Mouse (Mus musculus) liver, embryonic 13.5 days (tissue): ENCODE measurements around the gene Isx. TPM values are rescaled to one million over a fixed set of nuclear protein-coding genes. Genes with fewer than 3 reads are reported as not detected.

ENCODE experiments used
- ATAC-seq: fragments of 200-750 bp; cut with Nextera tagmentation; 2 replicates; pipeline ENCODE4 v1.8.0; 2017; ENCODE audit warnings: low read depth, mild to moderate bottlenecking, moderate number of reproducible peaks, moderate library complexity
- DNase-seq: peaks from one replicate; pipeline ENCODE4 v3.0.0; 2022
- H3K27ac ChIP-seq: fragments of 300-500 bp; sonication (generic); 2 replicates; pipeline ENCODE4 v1.5.1; 2015; ENCODE audit warnings: moderate library complexity, mild to moderate bottlenecking, inconsistent platforms
- H3K27me3 ChIP-seq: fragments of 300-500 bp; sonication (generic); 2 replicates; pipeline ENCODE4 v1.6.1; 2015; ENCODE audit warnings: mild to moderate bottlenecking, inconsistent platforms
- H3K36me3 ChIP-seq: fragments of 300-500 bp; sonication (generic); 2 replicates; pipeline ENCODE4 v1.6.1; 2015; ENCODE audit warnings: mild to moderate bottlenecking, inconsistent platforms
- H3K4me1 ChIP-seq: fragments of 300-500 bp; sonication (generic); replicated peaks from 2 replicates; pipeline ENCODE4 v1.6.1; 2015; ENCODE audit warnings: inconsistent platforms
- H3K4me2 ChIP-seq: fragments of 300-500 bp; sonication (generic); 2 replicates; pipeline ENCODE4 v1.6.1; 2015; ENCODE audit warnings: inconsistent platforms, mild to moderate bottlenecking, moderate library complexity
- H3K4me3 ChIP-seq: fragments of 300-500 bp; sonication (generic); replicated peaks from 2 replicates; pipeline ENCODE4 v1.5.1; 2015; ENCODE audit warnings: mild to moderate bottlenecking, inconsistent platforms
- H3K9ac ChIP-seq: fragments of 300-500 bp; sonication (generic); 2 replicates; pipeline ENCODE4 v1.6.1; 2015; ENCODE audit warnings: mild to moderate bottlenecking, inconsistent platforms
- H3K9me3 ChIP-seq: fragments of 300-500 bp; sonication (generic); replicated peaks from 2 replicates; pipeline ENCODE4 v1.6.1; 2016; ENCODE audit warnings: inconsistent platforms
- WGBS: fragments of 180-500 bp; shearing (Covaris S2); methylation state at CpG from one replicate; pipeline ENCODE4 v1.1.7; 2015; ENCODE audit not compliant: insufficient replicate concordance; 5-methylcytosine and 5-hydroxymethylcytosine counted together
- polyA plus RNA-seq: library from polyadenylated mRNA; unstranded; fragments of >200 nt; fragmentation: Nextera tagmentation; extraction: Ambion mirVana; gene quantifications from 2 replicates; pipeline ENCODE4 v1.2.1, GENCODE M21; 2015

The Isx gene
- polyA plus RNA-seq, 1 experiment from 2014 or later = not detected

- H3K9ac ChIP-seq = no peak overlapping the region
These were observed 28.8 kb downstream of the Isx start for GRCm38 (mm10) chr8:74901765-74902164.

DNA sequence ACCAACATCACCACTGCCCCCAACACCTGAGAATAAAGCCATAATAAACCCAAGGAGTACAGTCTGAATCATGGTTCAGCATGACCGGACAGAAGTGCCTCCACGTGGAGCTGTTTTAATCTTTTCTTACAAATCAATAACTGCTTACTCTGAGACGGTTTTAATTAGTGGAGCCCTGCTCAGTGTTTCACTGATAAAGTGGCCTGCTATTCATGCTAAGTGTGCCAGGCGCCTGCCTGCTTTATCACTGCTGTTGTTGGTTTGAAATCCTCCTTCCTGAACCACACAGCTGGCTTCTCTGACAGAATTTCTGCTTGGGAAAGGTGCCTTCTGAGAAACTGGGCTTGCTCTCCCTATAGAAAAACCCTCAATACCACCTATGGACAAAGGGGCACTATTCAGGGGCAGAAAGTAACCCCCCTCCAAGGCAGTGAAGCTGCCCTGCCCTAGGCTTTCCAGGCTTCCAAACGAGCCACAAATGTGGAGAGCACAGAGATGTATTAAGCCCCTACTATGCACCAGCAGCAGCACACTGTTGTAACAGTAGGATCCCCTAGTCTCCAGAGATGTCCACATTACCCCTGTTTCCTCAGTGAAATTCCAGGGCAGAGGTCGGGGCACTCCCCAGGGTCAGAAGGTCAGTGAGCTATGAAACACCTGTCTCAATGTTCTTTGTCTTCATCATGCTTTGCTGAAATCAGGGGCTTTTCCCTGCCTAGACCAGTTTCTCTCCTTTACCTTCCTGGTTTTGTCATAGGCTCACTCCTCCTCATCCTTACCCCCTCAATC is 30.3 kb downstream of the Isx start:
- H3K27me3 ChIP-seq = no peaks in the 10 kb centered on the region
- no peaks in the 10 kb centered on the region for H3K4me1 ChIP-seq
- no peak overlapping the region for H3K4me3 ChIP-seq
- H3K9me3 ChIP-seq = no peaks in the 10 kb centered on the region
- H3K4me2 ChIP-seq = no peak overlapping the region
- no peaks in the 10 kb centered on the region for H3K36me3 ChIP-seq
- 44% methylated on average over 6 of the region's 6 CpGs for WGBS
- H3K27ac ChIP-seq = no peak overlapping the region
- no peak for DNase-seq
- no peak for ATAC-seq
- no peak overlapping the region for H3K9ac ChIP-seq

More at GRCm38 (mm10) chr8:74901765-74902164, 28.8 kb downstream of the Isx start:
- no peaks in the 10 kb centered on the region for H3K36me3 ChIP-seq
- H3K27me3 ChIP-seq = no peaks in the 10 kb centered on the region
- H3K27ac ChIP-seq = no peak overlapping the region
- no peak for ATAC-seq
- no peak overlapping the region for H3K4me3 ChIP-seq
- H3K9me3 ChIP-seq = no peaks in the 10 kb centered on the region
- DNase-seq = no peak
- H3K4me2 ChIP-seq = no peak overlapping the region
- 71% methylated on average over 1 of the region's 1 CpGs for WGBS
- no peaks in the 10 kb centered on the region for H3K4me1 ChIP-seq

DNA sequence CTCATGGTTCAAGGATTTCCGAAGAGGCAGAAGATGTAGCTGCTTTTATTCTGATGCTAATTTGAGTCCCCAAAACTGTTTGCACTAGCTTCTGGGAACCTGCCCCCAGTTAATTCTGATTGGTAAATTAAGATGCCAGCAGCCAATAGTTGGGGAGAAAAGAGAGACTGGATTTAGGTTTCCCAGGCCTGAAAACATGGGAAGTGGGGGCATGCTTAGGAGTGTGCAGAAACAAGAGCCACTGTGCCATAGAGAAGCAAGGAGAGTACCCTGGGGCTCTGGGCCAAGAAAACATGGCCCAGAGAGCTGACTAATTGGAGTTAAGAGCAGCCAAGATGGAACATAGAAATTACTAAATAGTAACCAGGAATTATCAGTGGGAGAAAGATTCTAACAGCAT is 33.4 kb downstream of the Isx start:
- WGBS = 53% methylated on average over 1 of the region's 1 CpGs
- H3K36me3 ChIP-seq = no peaks in the 10 kb centered on the region
- no peak overlapping the region for H3K27ac ChIP-seq
- ATAC-seq (no peak), DNase-seq (no peak)
- H3K4me2 ChIP-seq = no peak overlapping the region
- no peaks in the 10 kb centered on the region for H3K4me1 ChIP-seq
- H3K27me3 ChIP-seq = no peaks in the 10 kb centered on the region
- no peak overlapping the region for H3K4me3 ChIP-seq
- H3K9ac ChIP-seq = no peak overlapping the region
- H3K9me3 ChIP-seq = no peaks in the 10 kb centered on the region

DNA sequence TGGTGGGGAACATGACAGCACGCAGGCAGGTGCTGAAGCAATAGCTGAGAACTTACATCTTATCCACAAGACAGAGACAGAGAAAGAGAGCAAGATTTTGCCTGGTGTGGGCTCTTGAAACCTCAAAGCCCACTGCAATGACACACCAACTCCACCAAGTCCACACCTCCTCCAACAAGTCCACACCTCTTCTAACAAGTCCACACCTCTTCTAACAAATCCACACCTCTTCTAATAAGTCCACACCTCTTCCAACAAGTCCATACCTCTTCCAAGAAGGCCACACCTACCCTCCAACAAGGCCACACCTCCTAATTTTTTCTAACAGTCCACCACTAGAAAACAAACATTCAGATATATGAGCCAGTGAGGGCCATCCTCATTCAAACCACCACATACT is 37.7 kb downstream of the Isx start:
- DNase-seq (no peak), ATAC-seq (no peak)
- H3K27me3 ChIP-seq = no peaks in the 10 kb centered on the region
- no peaks in the 10 kb centered on the region for H3K4me1 ChIP-seq
- H3K9ac ChIP-seq = no peak overlapping the region
- H3K4me3 ChIP-seq = no peak overlapping the region
- WGBS = 65% methylated on average over 1 of the region's 1 CpGs
- H3K9me3 ChIP-seq = no peaks in the 10 kb centered on the region
- H3K4me2 ChIP-seq = no peak overlapping the region
- no peaks in the 10 kb centered on the region for H3K36me3 ChIP-seq
- no peak overlapping the region for H3K27ac ChIP-seq

DNA sequence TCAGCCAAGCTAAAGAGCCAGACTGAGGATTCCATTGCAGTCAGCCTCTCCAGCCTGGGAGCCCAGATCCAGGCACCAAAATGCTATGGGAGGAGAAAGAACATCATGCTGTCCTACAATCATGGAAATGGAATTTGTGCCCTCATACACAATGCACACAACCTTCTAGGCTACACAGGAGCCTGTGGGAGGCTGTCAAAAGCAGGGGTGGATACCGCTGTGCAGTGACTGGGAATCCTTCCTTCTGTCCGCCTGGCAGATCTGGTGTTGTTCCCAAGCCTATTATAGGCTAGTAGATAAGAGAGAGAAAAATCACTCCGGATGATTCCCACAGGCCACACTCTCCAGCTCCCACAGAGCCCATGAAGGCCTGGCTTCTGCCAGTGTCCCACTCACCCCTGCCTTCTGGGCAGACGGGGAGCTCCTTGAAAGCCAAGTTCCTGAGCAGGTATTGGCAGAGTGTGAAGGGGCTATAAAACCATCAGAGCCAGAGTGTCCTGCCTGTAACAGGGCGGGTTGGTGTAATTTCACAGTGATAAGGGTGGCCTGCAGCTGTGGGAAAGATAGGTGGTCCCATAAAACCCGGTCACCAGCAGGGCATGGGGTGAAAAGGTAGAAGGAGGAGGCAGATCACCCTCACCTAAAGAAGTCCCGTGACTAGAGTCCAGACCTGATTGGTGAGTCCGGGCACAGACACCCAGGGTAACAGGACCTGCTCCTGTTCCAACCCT is 47.9 kb downstream of the Isx start:
- H3K4me3 ChIP-seq = no peak overlapping the region
- no peaks in the 10 kb centered on the region for H3K27me3 ChIP-seq
- no peaks in the 10 kb centered on the region for H3K36me3 ChIP-seq
- no peak overlapping the region for H3K27ac ChIP-seq
- no peak for DNase-seq
- WGBS = 44% methylated on average over 8 of the region's 8 CpGs
- no peak overlapping the region for H3K4me2 ChIP-seq
- no peaks in the 10 kb centered on the region for H3K9me3 ChIP-seq
- no peak overlapping the region for H3K9ac ChIP-seq
- no peaks in the 10 kb centered on the region for H3K4me1 ChIP-seq
- no peak for ATAC-seq

GRCm38 (mm10) chr8:74921882-74922518 is 49.0 kb downstream of the Isx start:
- no peak overlapping the region for H3K4me2 ChIP-seq
- H3K27me3 ChIP-seq = no peaks in the 10 kb centered on the region
- H3K4me3 ChIP-seq = no peak overlapping the region
- H3K27ac ChIP-seq = no peak overlapping the region
- H3K9me3 ChIP-seq = no peaks in the 10 kb centered on the region
- ATAC-seq (no peak), DNase-seq (no peak)
- H3K9ac ChIP-seq = no peak overlapping the region
- H3K4me1 ChIP-seq = no peaks in the 10 kb centered on the region
- 64% methylated on average over 4 of the region's 4 CpGs for WGBS
- H3K36me3 ChIP-seq = no peaks in the 10 kb centered on the region

GRCm38 (mm10) chr8:74927940-74928339 is 55.0 kb downstream of the Isx start:
- Histone ChIP-seq H3K4me2 (no peak overlapping the region), H3K27ac (no peak overlapping the region), H3K4me3 (no peak overlapping the region), H3K9me3 (no peaks in the 10 kb centered on the region), H3K4me1 (no peaks in the 10 kb centered on the region), H3K9ac (no peak overlapping the region), H3K36me3 (no peaks in the 10 kb centered on the region), H3K27me3 (no peaks in the 10 kb centered on the region)
- WGBS = 39% methylated on average over 1 of the region's 1 CpGs
- ATAC-seq (no peak), DNase-seq (no peak)

DNA sequence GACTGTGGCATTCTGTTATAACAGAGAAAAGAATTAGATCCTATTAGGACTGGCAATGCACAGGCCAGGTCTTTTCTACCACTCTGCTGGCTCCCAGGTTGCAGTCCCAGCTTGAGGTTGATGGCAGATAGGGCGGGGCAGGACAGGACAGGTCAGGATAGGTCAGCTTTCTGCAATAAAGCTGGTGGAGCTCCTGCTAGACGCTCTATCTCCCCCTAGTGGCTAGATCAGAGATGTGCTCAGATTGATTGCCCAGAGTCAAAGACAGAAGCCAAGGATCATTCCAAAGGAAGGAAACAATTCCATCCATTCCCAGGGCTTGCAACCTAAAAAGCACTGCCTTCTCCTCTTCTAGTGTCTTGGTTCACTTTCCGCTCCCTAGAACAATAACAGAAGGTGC is 57.8 kb downstream of the Isx start:
- Histone ChIP-seq H3K4me1 (no peaks in the 10 kb centered on the region), H3K27ac (no peak overlapping the region), H3K36me3 (no peaks in the 10 kb centered on the region), H3K27me3 (no peaks in the 10 kb centered on the region), H3K4me3 (no peak overlapping the region), H3K9ac (no peak overlapping the region), H3K9me3 (no peaks in the 10 kb centered on the region), H3K4me2 (no peak overlapping the region)
- peak; percentile 3 for DNase-seq
- no peak for ATAC-seq
- WGBS = 15% methylated on average over 3 of the region's 3 CpGs

DNA sequence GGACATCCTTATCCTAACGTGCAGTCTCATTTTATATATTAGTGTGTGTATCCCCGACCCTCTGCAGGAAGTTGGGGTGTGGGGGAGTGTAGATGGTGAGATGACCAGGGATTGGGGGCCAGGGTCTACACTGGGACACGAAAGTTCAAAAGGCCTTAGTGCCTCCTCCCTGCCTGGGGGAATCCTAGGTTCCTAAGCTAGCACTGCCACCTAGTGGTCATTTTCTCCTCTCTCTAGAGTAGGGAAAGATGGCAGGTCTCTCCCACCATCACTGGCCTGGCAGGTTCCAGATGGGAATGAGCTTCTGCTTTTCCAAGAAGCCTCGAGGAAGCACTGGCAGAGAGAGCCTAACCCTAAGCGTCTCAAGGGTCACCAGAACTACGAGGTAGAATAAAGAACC is 62.3 kb downstream of the Isx start:
- H3K27me3 ChIP-seq = no peaks in the 10 kb centered on the region
- H3K9ac ChIP-seq = no peak overlapping the region
- no peak overlapping the region for H3K27ac ChIP-seq
- no peaks in the 10 kb centered on the region for H3K4me1 ChIP-seq
- 21% methylated on average over 6 of the region's 6 CpGs for WGBS
- H3K4me2 ChIP-seq = no peak overlapping the region
- no peaks in the 10 kb centered on the region for H3K36me3 ChIP-seq
- no peak for ATAC-seq
- no peaks in the 10 kb centered on the region for H3K9me3 ChIP-seq
- no peak for DNase-seq
- H3K4me3 ChIP-seq = no peak overlapping the region

GRCm38 (mm10) chr8:74936656-74937055 is 63.7 kb downstream of the Isx start:
- H3K4me2 ChIP-seq = no peak overlapping the region
- H3K4me1 ChIP-seq = no peaks in the 10 kb centered on the region
- WGBS = 91% methylated on average over 2 of the region's 2 CpGs

DNA sequence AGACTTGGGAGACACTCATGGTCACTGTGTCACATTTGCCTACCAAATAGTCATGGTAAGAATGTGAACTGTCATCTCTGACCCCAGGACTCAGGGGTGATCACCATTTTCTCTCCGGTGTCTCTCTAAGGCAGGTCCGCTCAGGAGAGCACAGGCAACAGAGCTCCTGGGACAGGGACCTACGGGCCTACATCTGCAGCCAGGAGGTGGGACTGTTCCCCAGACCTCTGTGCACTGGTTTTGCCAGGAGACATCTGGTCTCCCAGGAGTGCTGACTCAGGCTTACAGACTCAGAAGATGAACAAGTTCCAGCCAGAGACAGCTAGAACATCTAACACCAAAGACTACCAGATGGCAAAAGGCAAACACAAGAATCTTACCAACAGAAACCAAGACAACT is 69.1 kb downstream of the Isx start:
- DNase-seq (no peak), ATAC-seq (no peak)
- Histone ChIP-seq H3K9ac (no peak overlapping the region), H3K4me1 (no peaks in the 10 kb centered on the region), H3K27me3 (no peaks in the 10 kb centered on the region), H3K4me2 (no peak overlapping the region), H3K9me3 (no peaks in the 10 kb centered on the region), H3K4me3 (no peak overlapping the region), H3K36me3 (no peaks in the 10 kb centered on the region), H3K27ac (no peak overlapping the region)
- WGBS = 69% methylated on average over 3 of the region's 3 CpGs

More at GRCm38 (mm10) chr8:74936656-74937055, 63.7 kb downstream of the Isx start:
- no peak overlapping the region for H3K4me3 ChIP-seq
- H3K36me3 ChIP-seq = no peaks in the 10 kb centered on the region
- no peaks in the 10 kb centered on the region for H3K27me3 ChIP-seq
- H3K9ac ChIP-seq = no peak overlapping the region
- H3K27ac ChIP-seq = no peak overlapping the region
- ATAC-seq = no peak
- H3K9me3 ChIP-seq = no peaks in the 10 kb centered on the region
- DNase-seq = no peak
